Comparison of ENCODE assay signal across 14 mouse cellular contexts in genomic region chr17:72485623-72486022, GRCm38 (mm10).
DNase-seq lines count a peak whose midpoint lies in the region; ATAC-seq lines count a peak whose summit lies in the region.
"Had no signal": no experiment of that assay in that cellular context is flagged by ENCODE, and none has a peak within 500 bp of the region (broad histone marks: within the 10 kb centered on the region; RNA-seq: fewer than 3 reads in every experiment).

No protein-coding gene starts in this region.

- peaks cover 6% of the 10 kb centered on the region; the same call in 1 of the 2 replicates for H3K9me3 ChIP-seq in forebrain, embryonic 13.5 days (replicated peaks)
- no peaks in the 10 kb centered on the region for H3K9me3 ChIP-seq in embryonic facial prominence, embryonic 10.5 days
- H3K9me3 ChIP-seq: intestine, embryonic 15.5 days; liver, embryonic 15.5 days; midbrain, embryonic 12.5 days had no signal

- ATAC-seq in forebrain, embryonic 13.5 days, result peak; percentile 75
- ATAC-seq: intestine, embryonic 15.5 days had no signal

- DNase-seq in left cerebral cortex, adult 9 months (ENCODE audit: low spot score in 2 of 2), result peak; percentile 36 to 46
- no peak for DNase-seq in left cerebral cortex, adult 18-20 months (ENCODE audit: low spot score in 2 of 2)
- peak; percentile 16 to 48 for DNase-seq in frontal cortex, postnatal 36 days (ENCODE audit: low spot score in 2 of 2)
- DNase-seq in right cerebral cortex, postnatal 25 days, result peak; percentile 16
- DNase-seq in adrenal gland, postnatal 25 days, result no peak
- DNase-seq in embryonic facial prominence, embryonic 10.5 days (ENCODE audit: low spot score), result no peak
- DNase-seq: cerebellum, adult 18-20 months; gastrocnemius, postnatal 14 days; kidney, postnatal 10 days had no signal

- H3K9ac ChIP-seq in forebrain, embryonic 13.5 days, result no peak overlapping the region
- H3K9ac ChIP-seq: heart, embryonic 12.5 days; intestine, embryonic 15.5 days; liver, embryonic 15.5 days; midbrain, embryonic 12.5 days had no signal

- WGBS in forebrain, embryonic 13.5 days, result 25% methylated on average over 4 of the region's 4 CpGs
- WGBS in embryonic facial prominence, embryonic 10.5 days, result 83% methylated on average over 4 of the region's 4 CpGs

- no peak overlapping the region for H3K4me3 ChIP-seq in forebrain, embryonic 13.5 days
- no peak overlapping the region for H3K4me3 ChIP-seq in embryonic facial prominence, embryonic 10.5 days
- H3K4me3 ChIP-seq: heart, embryonic 12.5 days; intestine, embryonic 15.5 days; liver, embryonic 15.5 days; midbrain, embryonic 12.5 days had no signal

- H3K4me1 ChIP-seq in forebrain, embryonic 13.5 days, result 0 out of 2 replicates have a peak, but pooled peaks cover 4% of the 10 kb centered on the region
- no peaks in the 10 kb centered on the region for H3K4me1 ChIP-seq in embryonic facial prominence, embryonic 10.5 days
- H3K4me1 ChIP-seq: heart, embryonic 12.5 days; intestine, embryonic 15.5 days; liver, embryonic 15.5 days; midbrain, embryonic 12.5 days had no signal

- H3K36me3 ChIP-seq in forebrain, embryonic 13.5 days (ENCODE audit: poor library complexity, severe bottlenecking), result no peaks in the 10 kb centered on the region
- no peaks in the 10 kb centered on the region for H3K36me3 ChIP-seq in embryonic facial prominence, embryonic 10.5 days (replicated peaks)
- H3K36me3 ChIP-seq: heart, embryonic 12.5 days; intestine, embryonic 15.5 days; liver, embryonic 15.5 days; midbrain, embryonic 12.5 days had no signal

- H3K27me3 ChIP-seq in forebrain, embryonic 13.5 days, result no peaks in the 10 kb centered on the region
- no peaks in the 10 kb centered on the region for H3K27me3 ChIP-seq in embryonic facial prominence, embryonic 10.5 days (replicated peaks; ENCODE audit: low read depth, poor library complexity, severe bottlenecking)
- H3K27me3 ChIP-seq: heart, embryonic 12.5 days; intestine, embryonic 15.5 days; liver, embryonic 15.5 days; midbrain, embryonic 12.5 days had no signal

- H3K4me2 ChIP-seq in forebrain, embryonic 13.5 days, result no peak overlapping the region
- H3K4me2 ChIP-seq: heart, embryonic 12.5 days; intestine, embryonic 15.5 days; liver, embryonic 15.5 days; midbrain, embryonic 12.5 days had no signal

- H3K27ac ChIP-seq in forebrain, embryonic 13.5 days, result no peak overlapping the region
- H3K27ac ChIP-seq in embryonic facial prominence, embryonic 10.5 days (replicated peaks), result no peak overlapping the region
- H3K27ac ChIP-seq: intestine, embryonic 15.5 days; liver, embryonic 15.5 days; midbrain, embryonic 12.5 days had no signal

Comparison
In these comparisons a context has a peak if more than half of its experiments do, and no peak if none do; other contexts are left out.
1. DNase-seq: peak in left cerebral cortex, adult 9 months (2 of 2), frontal cortex, postnatal 36 days (2 of 2) and right cerebral cortex, postnatal 25 days (single experiment); none in left cerebral cortex, adult 18-20 months (0 of 2), adrenal gland, postnatal 25 days (single experiment) and embryonic facial prominence, embryonic 10.5 days (single experiment).